Mouse (Mus musculus) cerebellum, adult (tissue): ENCODE results near the gene Gm45808.

Experiments used
- ATAC-seq: cut with Nextera tagmentation; 2 replicates; pipeline ENCODE4 v1.9.2; 2017; ENCODE audit warnings: mild to moderate bottlenecking, moderate library complexity, mixed read lengths; ENCODE audit not compliant: insufficient number of reproducible peaks, low FRiP score, low TSS enrichment

Gm45808 gene

DNA sequence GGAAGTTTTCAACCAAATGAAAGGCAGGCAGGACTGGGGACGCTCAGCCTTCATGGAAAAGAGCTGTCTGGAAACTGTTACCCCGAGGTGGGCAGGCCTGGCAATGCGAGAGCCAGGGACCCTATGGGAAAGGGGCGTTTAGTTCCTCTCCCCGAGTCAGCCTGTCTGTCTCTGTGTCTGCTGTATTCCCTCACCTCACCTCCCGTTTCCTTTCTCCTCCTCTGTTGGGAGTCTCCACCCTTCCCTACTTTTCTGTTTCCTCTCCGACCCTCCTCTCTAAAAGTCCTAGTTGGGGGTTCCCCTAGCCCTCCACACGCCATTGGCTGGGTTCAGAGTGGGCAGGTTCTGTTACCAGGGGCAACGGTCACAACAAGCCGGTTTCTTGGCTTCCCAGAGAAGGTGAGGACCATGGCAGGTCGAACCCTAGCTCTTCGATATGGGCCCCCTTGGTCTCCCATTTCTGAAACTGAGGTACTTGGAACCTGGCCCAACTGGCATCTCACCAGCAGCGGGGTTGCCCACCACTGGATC, 68.6 kb downstream of the Gm45808 start:
- no peak for ATAC-seq
